Mouse (Mus musculus) stomach, postnatal 0 days (tissue): ENCODE measurements around the gene Tdrd6.

Source experiments
- CTCF ChIP-seq: IDR thresholded peaks from 2 replicates; pipeline ENCODE4 v1.5.1; 2016; ENCODE audit warnings: antibody characterized with exemption, low read depth, mild to moderate bottlenecking, moderate library complexity
- EP300 ChIP-seq: optimal IDR thresholded peaks from 2 replicates; pipeline ENCODE3; 2016; ENCODE audit warnings: antibody characterized with exemption

- no peak for TF ChIP-seq CTCF
- no peak for TF ChIP-seq EP300
Observed at GRCm38 (mm10) chr17:43592296-43593291, 37.5 kb downstream of the Tdrd6 start.
